Mouse (Mus musculus): Measurements from ENCODE around the gene Tmprss5.

DNA sequence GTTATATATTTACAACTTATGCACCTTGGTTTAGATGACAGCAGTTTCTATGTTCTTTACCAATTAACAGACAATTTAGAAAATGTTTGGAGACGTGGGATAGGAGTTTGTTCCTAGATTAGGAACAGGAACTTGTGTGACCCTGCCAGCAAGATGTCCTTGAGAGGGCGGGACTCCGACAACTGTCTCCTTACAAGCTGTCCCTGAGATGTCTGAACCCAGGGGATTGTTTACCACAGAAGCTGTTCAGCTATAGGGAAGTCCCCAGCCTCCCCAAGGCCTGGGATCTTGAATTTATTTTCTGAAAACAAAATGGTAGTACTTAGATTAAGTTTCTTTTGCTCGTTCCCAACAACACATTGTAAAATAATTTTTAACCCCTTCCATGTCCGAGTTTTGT, 30.2 kb upstream of the Tmprss5 start:
- TF ChIP-seq CTCF (conservative IDR thresholded peaks at IDR 0.05; ENCODE audit: insufficient read depth, insufficient read length, low read depth, low read length) (no peak), POLR2A (IDR thresholded peaks at IDR 0.05; ENCODE audit: low read depth, low read length) (no peak)
